ENCODE assay signal across 9 mouse cellular contexts in genomic region chr2:72740391-72741361, GRCm38 (mm10).
DNase-seq lines count a peak whose midpoint lies in the region; ATAC-seq lines count a peak whose summit lies in the region.
"Had no signal": no experiment of that assay in that cellular context is flagged by ENCODE, and none has a peak within 500 bp of the region (broad histone marks: within the 10 kb centered on the region; RNA-seq: fewer than 3 reads in every experiment).

No protein-coding gene starts in this region.

- intact Hi-C loops in left cerebral cortex, postnatal 36 days (cut with DNase I): no loop called here

- peaks cover 18% of the 10 kb centered on the region for H3K4me1 ChIP-seq in heart, embryonic 12.5 days (replicated peaks)
- peaks cover 12% of the 10 kb centered on the region for H3K4me1 ChIP-seq in kidney, embryonic 15.5 days

- peak; percentile 30 for DNase-seq in ES-CJ7 (ENCODE audit: low read depth, low spot score)
- peak; percentile 57 for DNase-seq in embryo, embryonic 10.5 days (ENCODE audit: low spot score)
- DNase-seq in lung, postnatal 14 days: peak; percentile 26
- DNase-seq in thymus, postnatal 0 days (ENCODE audit: low spot score): no peak
- no peak for DNase-seq in left cerebral cortex, postnatal 36 days (ENCODE audit: low spot score in 2 of 2)
- no peak for DNase-seq in frontal cortex, postnatal 25 days (ENCODE audit: low spot score in 2 of 2)

- H3K27me3 ChIP-seq in heart, embryonic 12.5 days (replicated peaks): no peaks in the 10 kb centered on the region
- no peaks in the 10 kb centered on the region; the same call in 1 of the 2 replicates for H3K27me3 ChIP-seq in kidney, embryonic 15.5 days

- peak overlapping the region; percentile 25 for H3K4me3 ChIP-seq in heart, embryonic 12.5 days
- H3K4me3 ChIP-seq in kidney, embryonic 15.5 days (replicated peaks): 0 out of 2 replicates have a peak overlapping the region, but pooled peaks have one; percentile 12
- H3K4me3 ChIP-seq: megakaryocyte, embryonic 14.5 days had no signal

- H3K36me3 ChIP-seq in heart, embryonic 12.5 days: no peaks in the 10 kb centered on the region
- no peaks in the 10 kb centered on the region for H3K36me3 ChIP-seq in kidney, embryonic 15.5 days

- WGBS in heart, embryonic 12.5 days: 33% methylated on average over 22 of the region's 22 CpGs
- whole genome bisulfite sequencing in kidney, embryonic 15.5 days: 38% methylated on average over 22 of the region's 22 CpGs

- peak overlapping the region; percentile 63 for H3K4me2 ChIP-seq in heart, embryonic 12.5 days
- peak overlapping the region; percentile 56 for H3K4me2 ChIP-seq in kidney, embryonic 15.5 days

- H3K9ac ChIP-seq in heart, embryonic 12.5 days: peak overlapping the region; percentile 27; the same call in 1 of the 2 replicates
- no peak overlapping the region for H3K9ac ChIP-seq in kidney, embryonic 15.5 days

- H3K27ac ChIP-seq in heart, embryonic 12.5 days (ENCODE audit: poor library complexity, severe bottlenecking): no peak overlapping the region
- H3K27ac ChIP-seq in kidney, embryonic 15.5 days: no peak overlapping the region

- no peaks in the 10 kb centered on the region for H3K9me3 ChIP-seq in heart, embryonic 12.5 days (replicated peaks)
- no peaks in the 10 kb centered on the region for H3K9me3 ChIP-seq in kidney, embryonic 15.5 days (replicated peaks)
- H3K9me3 ChIP-seq: megakaryocyte, embryonic 14.5 days had no signal

- ATAC-seq in heart, embryonic 12.5 days (ENCODE audit: insufficient number of reproducible peaks, low FRiP score): peak; percentile 63; the same call in 1 of the 2 replicates
- ATAC-seq in kidney, embryonic 15.5 days (replicated peaks; ENCODE audit: low FRiP score): 0 out of 2 replicates have a peak, but pooled peaks have one; percentile 49

Comparison
In these comparisons a context has a peak if more than half of its experiments do, and no peak if none do; other contexts are left out.
1. DNase-seq: peak in ES-CJ7 (single experiment), embryo, embryonic 10.5 days (single experiment) and lung, postnatal 14 days (single experiment); none in thymus, postnatal 0 days (single experiment), left cerebral cortex, postnatal 36 days (0 of 2) and frontal cortex, postnatal 25 days (0 of 2).